Mouse (Mus musculus) MEL (cell line): Measurements from ENCODE around the gene Polr3f. TPM values are rescaled to one million over a fixed set of nuclear protein-coding genes. Genes with fewer than 3 reads are reported as not detected.

ENCODE experiments used
- DNase-seq: peaks from one replicate; pipeline ENCODE4 v3.0.0; 2011; ENCODE audit warnings: low read depth, low spot score
- H3K27ac ChIP-seq: 2 replicates; pipeline ENCODE4 v1.5.1; 2012; ENCODE audit warnings: low read depth, mild to moderate bottlenecking, control low read depth, low read length, moderate library complexity; ENCODE audit not compliant: control insufficient read depth
- H3K27me3 ChIP-seq, 2 experiments: fragments of 150-350 bp in 1 of 2; sonication (generic) in 1 of 2; 2 replicates each; pipeline ENCODE4 v1.6.1; 2012; ENCODE audit warnings: low read length in 2 of 2, mild to moderate bottlenecking in 2 of 2, improper control_type of control experiment in 1 of 2, moderate library complexity in 1 of 2; ENCODE audit not compliant: insufficient read depth in 2 of 2, control insufficient read depth in 1 of 2
- H3K36me3 ChIP-seq, 2 experiments: 2 replicates each; pipeline ENCODE4 v1.6.1; 2012 to 2014; ENCODE audit warnings: low read length in 2 of 2, improper control_type of control experiment in 1 of 2, inconsistent platforms in 1 of 2, mild to moderate bottlenecking in 1 of 2; ENCODE audit not compliant: insufficient read depth in 2 of 2, control insufficient read depth in 1 of 2
- H3K4me1 ChIP-seq, 2 experiments: fragments of 150-350 bp in 1 of 2; sonication (generic) in 1 of 2; 2 replicates each; pipeline ENCODE4 v1.6.1; 2012; ENCODE audit warnings: low read length in 2 of 2, improper control_type of control experiment in 1 of 2, mild to moderate bottlenecking in 1 of 2; ENCODE audit not compliant: insufficient read depth in 2 of 2, control insufficient read depth in 1 of 2
- H3K4me3 ChIP-seq, 2 experiments: fragments of 150-350 bp in 1 of 2; sonication (generic) in 1 of 2; 2 replicates each; pipeline ENCODE4 v1.5.1; 2012; ENCODE audit warnings: low read depth in 2 of 2, low read length in 2 of 2, mild to moderate bottlenecking in 2 of 2, moderate library complexity in 2 of 2, control low read depth in 1 of 2, improper control_type of control experiment in 1 of 2; ENCODE audit not compliant: control insufficient read depth in 1 of 2, insufficient read depth in 1 of 2
- H3K79me2 ChIP-seq: 2 replicates; pipeline ENCODE4 v1.6.1; 2012; ENCODE audit warnings: mild to moderate bottlenecking, low read length, moderate library complexity; ENCODE audit not compliant: control insufficient read depth, poor library complexity, insufficient read depth
- H3K9ac ChIP-seq: 2 replicates; pipeline ENCODE4 v1.6.1; 2012; ENCODE audit warnings: low read depth, mild to moderate bottlenecking, control low read depth, low read length, moderate library complexity; ENCODE audit not compliant: control insufficient read depth, poor library complexity, severe bottlenecking
- H3K9me3 ChIP-seq: fragments of 150-350 bp; sonication (generic); replicated peaks from 2 replicates; pipeline ENCODE4 v1.6.1; 2012; ENCODE audit warnings: mild to moderate bottlenecking, low read length, improper control_type of control experiment, moderate library complexity; ENCODE audit not compliant: insufficient read depth
- BHLHE40 ChIP-seq: IDR thresholded peaks from 2 replicates; pipeline ENCODE4 v1.6.1; 2012; ENCODE audit warnings: low read depth, mild to moderate bottlenecking, inconsistent platforms, low read length, improper control_type of control experiment, borderline replicate concordance
- CHD2 ChIP-seq: IDR thresholded peaks from 2 replicates; pipeline ENCODE4 v1.6.1; 2011; ENCODE audit warnings: low read length, improper control_type of control experiment
- CTCF ChIP-seq, 3 experiments: IDR thresholded peaks in 2 of 3; conservative IDR thresholded peaks in 1 of 3; 2 replicates each; pipeline ENCODE4 v1.5.1; 2011 to 2012; ENCODE audit warnings: low read length in 3 of 3, low read depth in 2 of 3, mild to moderate bottlenecking in 2 of 3, improper control_type of control experiment in 1 of 3, inconsistent platforms in 1 of 3, mixed read lengths in 1 of 3, moderate library complexity in 1 of 3; ENCODE audit not compliant: control insufficient read depth in 1 of 3, insufficient read depth in 1 of 3, poor library complexity in 1 of 3, severe bottlenecking in 1 of 3
- EP300 ChIP-seq, 2 experiments: IDR thresholded peaks; 2 replicates each; pipeline ENCODE4 v1.6.1; 2011; ENCODE audit warnings: improper control_type of control experiment in 2 of 2, low read length in 2 of 2, low read depth in 1 of 2, mild to moderate bottlenecking in 1 of 2
- GABPA ChIP-seq: IDR thresholded peaks from 2 replicates; pipeline ENCODE4 v1.6.1; 2012; ENCODE audit warnings: low read depth, mild to moderate bottlenecking, inconsistent platforms, low read length, improper control_type of control experiment, moderate library complexity
- HCFC1 ChIP-seq: IDR thresholded peaks from 2 replicates; pipeline ENCODE4 v1.6.1; 2012; ENCODE audit warnings: low read depth, mild to moderate bottlenecking, inconsistent platforms, low read length, improper control_type of control experiment, moderate library complexity
- JUND ChIP-seq: IDR thresholded peaks from 2 replicates; pipeline ENCODE4 v1.6.1; 2011; ENCODE audit warnings: low read depth, mild to moderate bottlenecking, improper control_type of control experiment, low read length
- KAT2A ChIP-seq: conservative IDR thresholded peaks from 2 replicates; pipeline ENCODE4 v1.6.1; 2012; ENCODE audit warnings: low read depth, low read length, improper control_type of control experiment, inconsistent platforms
- MAFK ChIP-seq: IDR thresholded peaks from 2 replicates; pipeline ENCODE4 v1.6.1; 2011; ENCODE audit warnings: low read depth, mild to moderate bottlenecking, low read length, improper control_type of control experiment, borderline replicate concordance
- MAX ChIP-seq: IDR thresholded peaks from 2 replicates; pipeline ENCODE4 v1.6.1; 2011; ENCODE audit warnings: low read length, improper control_type of control experiment
- MAZ ChIP-seq: IDR thresholded peaks from 2 replicates; pipeline ENCODE4 v1.6.1; 2012; ENCODE audit warnings: low read depth, mild to moderate bottlenecking, inconsistent platforms, low read length, improper control_type of control experiment
- MXI1 ChIP-seq: IDR thresholded peaks from 2 replicates; pipeline ENCODE4 v1.6.1; 2011; ENCODE audit warnings: mild to moderate bottlenecking, low read depth, low read length, improper control_type of control experiment
- MYB ChIP-seq: IDR thresholded peaks from 2 replicates; pipeline ENCODE4 v1.6.1; 2011; ENCODE audit warnings: mild to moderate bottlenecking, low read depth, low read length, improper control_type of control experiment
- MYC ChIP-seq: IDR thresholded peaks from 2 replicates; pipeline ENCODE4 v1.6.1; 2011; ENCODE audit warnings: low read depth, mild to moderate bottlenecking, low read length, improper control_type of control experiment, moderate library complexity
- NELFE ChIP-seq: IDR thresholded peaks from 2 replicates; pipeline ENCODE4 v1.6.1; 2011; ENCODE audit warnings: low read depth, low read length, improper control_type of control experiment
- NRF1 ChIP-seq: IDR thresholded peaks from 2 replicates; pipeline ENCODE4 v1.6.1; 2014; ENCODE audit warnings: low read depth, mild to moderate bottlenecking, inconsistent platforms, low read length, improper control_type of control experiment, moderate library complexity; ENCODE audit not compliant: poor library complexity, insufficient read depth, severe bottlenecking
- POLR2A ChIP-seq, 2 experiments: IDR thresholded peaks; 2 replicates each; pipeline ENCODE4 v1.6.1; 2011 to 2012; ENCODE audit warnings: low read length in 2 of 2, mild to moderate bottlenecking in 2 of 2, control low read depth in 1 of 2, improper control_type of control experiment in 1 of 2, low read depth in 1 of 2, moderate library complexity in 1 of 2; ENCODE audit not compliant: control insufficient read depth in 1 of 2, insufficient read depth in 1 of 2, poor library complexity in 1 of 2
- POLR2AphosphoS2 ChIP-seq: IDR thresholded peaks from 2 replicates; pipeline ENCODE4 v1.6.1; 2011; ENCODE audit warnings: low read length, improper control_type of control experiment
- POLR2AphosphoS5 ChIP-seq: IDR thresholded peaks from 2 replicates; pipeline ENCODE4 v1.6.1; 2012; ENCODE audit warnings: low read depth, borderline replicate concordance, mild to moderate bottlenecking, inconsistent platforms, low read length, moderate library complexity, mixed read lengths
- RAD21 ChIP-seq: IDR thresholded peaks from 2 replicates; pipeline ENCODE4 v1.6.1; 2011; ENCODE audit warnings: mild to moderate bottlenecking, low read depth, low read length, improper control_type of control experiment
- SIN3A ChIP-seq: IDR thresholded peaks from 2 replicates; pipeline ENCODE4 v1.6.1; 2012; ENCODE audit warnings: low read length, improper control_type of control experiment, inconsistent platforms
- SMC3 ChIP-seq: IDR thresholded peaks from 2 replicates; pipeline ENCODE4 v1.6.1; 2011; ENCODE audit warnings: low read depth, low read length, improper control_type of control experiment
- TBP ChIP-seq: IDR thresholded peaks from 2 replicates; pipeline ENCODE4 v1.8.0; 2011; ENCODE audit warnings: low read depth, low read length, improper control_type of control experiment
- TCF12 ChIP-seq: IDR thresholded peaks from 2 replicates; pipeline ENCODE4 v1.6.1; 2014; ENCODE audit warnings: low read depth, mild to moderate bottlenecking, inconsistent platforms, low read length, improper control_type of control experiment, moderate library complexity
- UBTF ChIP-seq: IDR thresholded peaks from 2 replicates; pipeline ENCODE4 v1.6.1; 2012; ENCODE audit warnings: low read depth, mild to moderate bottlenecking, inconsistent platforms, low read length, improper control_type of control experiment, moderate library complexity, borderline replicate concordance; ENCODE audit not compliant: insufficient read depth
- USF1 ChIP-seq: IDR thresholded peaks from 2 replicates; pipeline ENCODE4 v1.6.1; 2014; ENCODE audit warnings: low read depth, mild to moderate bottlenecking, inconsistent platforms, low read length, improper control_type of control experiment, moderate library complexity
- ZC3H11A ChIP-seq: IDR thresholded peaks from 2 replicates; pipeline ENCODE4 v1.6.1; 2012; ENCODE audit warnings: low read depth, mild to moderate bottlenecking, inconsistent platforms, low read length, improper control_type of control experiment
- ZNF384 ChIP-seq: IDR thresholded peaks from 2 replicates; pipeline ENCODE4 v1.6.1; 2012; ENCODE audit warnings: low read depth, mild to moderate bottlenecking, inconsistent platforms, low read length, improper control_type of control experiment
- polyA plus RNA-seq, 2 experiments: library from polyadenylated mRNA; stranded (reverse) in 1 of 2; unstranded in 1 of 2; fragments of >175 nt in 1 of 2; fragments of >200 nt in 1 of 2; gene quantifications; 2 replicates each; pipeline versions ENCODE4 v1.2.1 to v1.2.4; 2012; ENCODE audit warnings: low replicate concordance in 2 of 2, low read depth in 1 of 2; ENCODE audit not compliant: insufficient read length in 2 of 2, insufficient read depth in 1 of 2, missing spikeins in 1 of 2
- total RNA-seq: library from RNA; depleted of rRNA; stranded (reverse); fragments of 300-350 nt; gene quantifications from 2 replicates; pipeline ENCODE4 v1.2.3, GENCODE M21; 2012; rRNA removed

Gene Polr3f
- total RNA-seq, result 23.6 and 27.3 TPM in 2 replicates
- 10 to 100 TPM in 1 of 2 experiments, not detected in 1; 17.9 TPM for polyA plus RNA-seq

GRCm38 (mm10) chr2:144526981-144527820, at the start of gene Polr3f, which contains the start of gene Dzank1:
Gene Polr3f, plus strand, starts transcription at chr2:144527718.
Gene Dzank1, minus strand, starts transcription at chr2:144527414.
- peaks cover 10 to 21% of the 10 kb centered on the region in 2 experiments for H3K36me3 ChIP-seq
- H3K4me1 ChIP-seq, result peaks cover 9 to 11% of the 10 kb centered on the region in 2 experiments
- H3K27me3 ChIP-seq, result peaks cover 0 to 5% of the 10 kb centered on the region in 2 experiments; a peak in 2 of 4 replicates
- peak within 1 kb of the TSS; percentile 82 for H3K9ac ChIP-seq
- H3K79me2 ChIP-seq, result peaks cover 14% of the 10 kb centered on the region
- DNase-seq, result peak; percentile 98
- peak within 1 kb of the TSS; percentile 85 to 86 for H3K4me3 ChIP-seq
- peak; percentile 99 for TF ChIP-seq MAX
- no peak for TF ChIP-seq EP300 (IDR thresholded peaks at IDR 0.05; ENCODE audit: low read depth in 1 of 2, low read length in 2 of 2)
- no peak for TF ChIP-seq NRF1
- no peak for TF ChIP-seq CHD2
- TF ChIP-seq POLR2A (IDR thresholded peaks at IDR 0.05; ENCODE audit: control insufficient read depth in 1 of 2, insufficient read depth in 1 of 2, low read depth in 1 of 2, low read length in 2 of 2, poor library complexity in 1 of 2), result peak in 1 of 2 experiments; percentile 66; a peak in 2 of 4 replicates
- TF ChIP-seq HCFC1, result peak; percentile 93
- no peak for TF ChIP-seq USF1
- TF ChIP-seq NELFE, result peak; percentile 66
- no peak for TF ChIP-seq MYB
- TF ChIP-seq TCF12, result peak; percentile 25; the same call in 1 of the 2 replicates
- no peak for TF ChIP-seq SMC3
- peak; percentile 90 for TF ChIP-seq MXI1
- no peak for TF ChIP-seq GABPA
- peak in 1 of 3 experiments; percentile 18; a peak in 2 of 6 replicates for TF ChIP-seq CTCF (IDR thresholded peaks at IDR 0.05 in 2 of 3, conservative IDR thresholded peaks at IDR 0.05 in 1 of 3; ENCODE audit: control insufficient read depth in 1 of 3, insufficient read depth in 1 of 3, low read depth in 2 of 3, low read length in 3 of 3, poor library complexity in 1 of 3, severe bottlenecking in 1 of 3)
- peak; percentile 62; the same call in 1 of the 2 replicates for TF ChIP-seq TBP
- peak; percentile 96 for TF ChIP-seq SIN3A
- 0 out of 2 replicates have a peak, but pooled peaks have one; percentile 21 for TF ChIP-seq MAZ
- 0 out of 2 replicates have a peak, but pooled peaks have one; percentile 55 for TF ChIP-seq POLR2AphosphoS2
- TF ChIP-seq MAFK, result no peak
- no peaks in the 10 kb centered on the region for H3K9me3 ChIP-seq
- H3K27ac ChIP-seq, result peak within 1 kb of the TSS; percentile 74

- no peaks in the 10 kb centered on the region for H3K4me1 ChIP-seq
- no peaks in the 10 kb centered on the region for H3K36me3 ChIP-seq
- no peak for TF ChIP-seq MAZ
- no peak for TF ChIP-seq MYC
- no peak for TF ChIP-seq RAD21
- TF ChIP-seq GABPA, result no peak
- TF ChIP-seq TCF12, result no peak
- no peak for TF ChIP-seq BHLHE40
- TF ChIP-seq EP300 (IDR thresholded peaks at IDR 0.05; ENCODE audit: low read depth in 1 of 2, low read length in 2 of 2), result no peak
- TF ChIP-seq POLR2AphosphoS5, result no peak
- no peak for TF ChIP-seq MXI1
- TF ChIP-seq ZC3H11A, result no peak
- no peak for TF ChIP-seq JUND
- no peak for TF ChIP-seq MAX
- no peak for TF ChIP-seq KAT2A
- TF ChIP-seq SIN3A, result no peak
- no peak for TF ChIP-seq NELFE
- no peak for TF ChIP-seq ZNF384
- TF ChIP-seq UBTF, result no peak
- TF ChIP-seq, all 39 proteins: peak for 0
- no peaks in the 10 kb centered on the region for H3K9me3 ChIP-seq
- H3K27me3 ChIP-seq, result no peaks in the 10 kb centered on the region; a peak in 1 of 4 replicates
- no peak for DNase-seq
- no peak overlapping the region for H3K9ac ChIP-seq
- H3K4me3 ChIP-seq, result no peak overlapping the region
- no peaks in the 10 kb centered on the region for H3K79me2 ChIP-seq
- no peak overlapping the region for H3K27ac ChIP-seq
Measured at GRCm38 (mm10) chr2:144479421-144479820, 48.1 kb upstream of the Polr3f start.
